Mouse (Mus musculus) cerebral cortex, adult 2 months (tissue): ENCODE data around the gene Zc3h10.

ENCODE experiments used
- WGBS: fragments of 180-500 bp; shearing (Covaris S2); methylation state at CpG from one replicate; pipeline ENCODE4 v1.1.7; 2018; 5-methylcytosine and 5-hydroxymethylcytosine counted together

The Zc3h10 gene

DNA sequence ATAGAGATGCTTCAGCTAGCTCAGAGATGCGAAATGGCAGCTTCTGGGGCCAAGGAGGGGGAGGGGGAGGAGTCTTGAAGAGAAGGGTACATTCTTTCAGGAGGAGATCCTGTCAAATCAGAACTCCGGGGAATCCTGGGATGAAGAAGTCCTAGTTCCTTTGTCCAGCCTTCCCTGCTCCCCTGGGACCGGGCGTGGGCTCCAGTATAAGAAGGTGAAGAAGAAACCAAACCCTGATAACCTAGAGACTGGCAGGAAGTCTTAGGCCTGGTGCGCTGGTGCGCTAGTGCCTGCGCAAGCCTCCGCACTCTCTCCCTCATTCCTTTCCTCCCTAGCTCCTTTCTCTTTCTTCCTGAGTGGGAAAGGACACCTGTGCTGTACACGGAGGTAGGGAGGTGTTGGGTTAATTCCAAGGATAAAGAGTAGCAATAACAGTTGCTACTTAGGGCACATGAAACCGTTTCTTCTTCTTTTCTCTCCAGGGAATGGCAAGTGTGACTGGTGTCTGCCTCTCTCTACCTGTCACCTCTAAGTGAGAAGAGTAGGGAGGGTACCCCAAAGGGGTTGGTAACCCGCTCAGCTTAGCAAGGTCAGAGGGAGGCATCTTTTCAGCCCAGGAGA is 23.4 kb downstream of the Zc3h10 start:
- whole genome bisulfite sequencing: 61% methylated on average over 11 of the region's 11 CpGs

DNA sequence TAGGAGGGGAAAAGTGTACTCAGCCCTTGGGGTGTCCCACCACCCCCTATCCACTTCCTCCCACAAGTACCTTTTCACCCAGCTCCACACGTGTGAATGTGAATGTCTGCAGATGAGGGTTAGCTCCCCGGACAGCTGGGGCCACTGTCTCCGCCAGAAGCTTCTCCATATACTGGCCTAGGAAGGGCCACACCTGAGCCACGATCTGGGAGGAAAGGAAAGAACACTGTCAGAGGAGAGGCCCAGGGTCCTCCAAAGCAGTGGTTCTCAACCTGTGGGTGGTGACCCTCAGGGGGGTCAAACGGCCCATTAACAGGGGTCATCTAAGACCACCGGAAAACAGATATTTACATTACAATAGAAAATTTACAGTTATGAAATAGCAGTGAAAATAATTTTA is 25.2 kb downstream of the Zc3h10 start:
- 90% methylated on average over 6 of the region's 6 CpGs for WGBS

DNA sequence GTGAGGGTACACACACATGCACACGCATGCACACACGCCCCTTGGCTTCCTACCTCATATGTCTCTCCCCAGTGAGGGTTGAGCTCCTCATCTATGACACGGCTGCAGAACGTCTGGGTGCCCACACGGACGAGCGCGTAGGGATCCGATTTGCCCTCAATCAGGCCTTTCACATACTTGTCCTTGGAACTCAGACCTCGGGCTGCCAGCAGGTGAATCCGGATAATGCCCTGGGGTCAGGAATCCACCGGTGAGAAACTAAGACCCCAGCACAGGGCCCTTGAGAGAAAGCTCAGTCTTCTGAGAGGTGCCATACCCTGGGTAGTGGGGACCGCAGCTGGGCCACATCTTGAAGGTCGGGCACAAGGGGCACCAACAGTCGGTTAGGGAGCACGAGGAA is 27.0 kb downstream of the Zc3h10 start:
- WGBS: 93% methylated on average over 16 of the region's 16 CpGs

DNA sequence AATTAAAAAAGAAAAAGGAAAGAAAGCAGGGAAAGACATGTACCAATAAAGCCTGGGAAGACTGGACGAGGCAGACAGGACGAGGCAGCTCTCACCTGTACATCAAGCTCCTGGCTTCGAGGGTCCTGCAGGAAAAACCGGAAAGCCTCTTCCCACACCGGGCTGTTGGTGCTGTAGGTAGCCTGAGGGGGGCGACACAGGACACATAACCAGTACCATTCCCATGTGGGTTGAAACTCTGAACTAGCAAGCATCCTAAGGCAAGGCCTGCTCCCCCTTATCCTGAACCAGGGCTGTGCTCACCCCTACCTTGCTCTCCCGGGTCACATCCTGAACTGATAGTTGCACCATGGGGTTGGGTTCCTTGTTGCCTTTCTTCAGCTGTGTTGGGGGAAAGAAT is 28.7 kb downstream of the Zc3h10 start:
- 83% methylated on average over 7 of the region's 7 CpGs for WGBS

DNA sequence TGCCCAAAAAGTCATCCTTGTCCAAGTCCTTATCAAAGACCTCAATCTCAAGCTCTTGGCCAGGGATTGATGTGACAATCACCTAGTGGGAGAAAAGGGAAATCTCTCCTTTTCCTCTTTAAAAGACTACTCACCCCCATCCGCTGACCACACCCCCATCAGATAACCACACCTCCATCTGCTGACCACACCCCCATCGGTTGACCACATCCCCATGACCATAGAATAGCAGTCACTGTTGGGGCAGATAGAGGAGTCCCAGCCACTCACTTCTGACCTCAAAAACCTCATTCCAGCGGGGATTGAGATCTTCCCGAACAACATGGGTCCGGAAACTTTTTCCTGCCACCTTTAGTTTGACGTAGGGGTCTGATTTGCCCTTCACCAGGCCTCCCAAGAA is 30.9 kb downstream of the Zc3h10 start:
- 55% methylated on average over 6 of the region's 6 CpGs for WGBS

DNA sequence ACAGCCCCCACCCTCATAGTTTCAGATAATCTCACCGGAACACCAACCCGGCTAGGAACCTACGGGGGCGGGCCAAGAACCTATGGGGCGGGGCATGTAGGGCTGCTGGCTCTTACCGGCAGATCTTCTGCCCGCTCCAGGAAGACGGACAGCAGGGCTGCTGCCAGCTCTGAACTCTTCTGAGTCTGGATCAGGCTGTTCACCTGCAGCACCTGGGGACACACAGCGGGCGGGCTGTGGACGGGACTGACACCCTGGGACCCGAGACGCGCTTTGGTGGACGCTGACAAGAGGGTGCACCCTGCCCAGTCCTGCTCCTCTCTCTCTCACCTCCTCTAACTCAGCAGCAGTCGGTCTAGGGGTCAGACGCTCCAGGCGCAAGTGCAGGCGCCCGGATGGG is 31.5 kb downstream of the Zc3h10 start:
- WGBS: 59% methylated on average over 20 of the region's 20 CpGs

DNA sequence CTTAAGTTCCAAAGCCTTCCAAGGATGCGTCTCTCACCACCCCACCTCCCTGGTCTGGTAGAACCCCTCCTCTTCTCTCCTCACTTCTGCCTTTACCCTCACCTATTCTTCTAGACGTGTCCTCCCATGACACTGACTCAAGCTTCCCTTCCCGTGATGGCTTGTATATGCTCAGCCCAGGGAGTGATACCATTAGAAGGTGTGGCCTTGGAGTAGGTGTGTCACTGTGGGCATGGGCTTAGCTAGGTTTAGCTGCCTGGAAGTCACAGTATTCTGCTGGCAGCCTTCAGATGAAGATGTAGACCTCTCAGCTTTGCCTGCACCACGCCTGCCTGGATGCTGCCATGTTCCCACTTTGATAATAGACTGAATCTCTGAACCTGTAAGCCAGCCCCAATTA is 32.5 kb downstream of the Zc3h10 start:
- WGBS: 91% methylated on average over 4 of the region's 4 CpGs

DNA sequence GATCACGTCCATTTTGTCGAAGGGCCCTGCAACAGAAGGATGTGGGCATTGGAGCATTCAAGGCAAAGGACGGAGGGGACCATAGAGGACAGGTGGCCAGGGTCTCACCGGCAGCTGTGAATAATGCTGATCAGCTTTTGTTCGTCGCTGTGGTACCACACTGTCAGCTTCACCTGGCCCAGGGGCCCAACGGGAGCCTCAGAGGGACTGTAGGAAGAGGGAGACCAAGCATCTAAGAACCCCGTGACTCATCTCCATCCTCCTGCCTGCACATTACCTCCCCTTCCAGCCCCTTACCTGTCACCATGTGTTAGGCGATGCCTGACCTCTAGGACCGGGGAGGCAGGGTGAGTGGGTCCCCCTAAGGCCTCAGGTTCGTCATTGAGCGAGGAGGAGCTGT is 35.8 kb downstream of the Zc3h10 start:
- 89% methylated on average over 12 of the region's 12 CpGs for WGBS

DNA sequence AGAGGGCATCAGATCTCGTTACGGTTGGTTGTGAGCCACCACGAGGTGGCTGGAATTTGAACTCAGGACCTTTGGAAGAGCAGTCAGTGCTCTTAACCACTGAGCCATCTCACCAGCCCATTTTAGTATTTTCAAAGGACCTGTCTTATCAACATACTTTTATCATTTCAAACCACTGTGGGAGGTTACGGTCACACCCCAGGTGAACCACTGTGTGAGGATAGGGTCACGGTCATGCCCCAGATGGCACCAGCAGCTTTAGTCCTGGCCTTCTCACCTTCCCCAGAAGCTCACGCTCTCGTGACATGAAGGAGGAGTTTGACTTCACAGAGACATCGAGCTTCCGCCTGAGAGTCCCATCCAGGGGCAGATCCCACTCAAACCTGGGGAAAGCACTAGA is 36.4 kb downstream of the Zc3h10 start:
- 89% methylated on average over 9 of the region's 9 CpGs for WGBS

DNA sequence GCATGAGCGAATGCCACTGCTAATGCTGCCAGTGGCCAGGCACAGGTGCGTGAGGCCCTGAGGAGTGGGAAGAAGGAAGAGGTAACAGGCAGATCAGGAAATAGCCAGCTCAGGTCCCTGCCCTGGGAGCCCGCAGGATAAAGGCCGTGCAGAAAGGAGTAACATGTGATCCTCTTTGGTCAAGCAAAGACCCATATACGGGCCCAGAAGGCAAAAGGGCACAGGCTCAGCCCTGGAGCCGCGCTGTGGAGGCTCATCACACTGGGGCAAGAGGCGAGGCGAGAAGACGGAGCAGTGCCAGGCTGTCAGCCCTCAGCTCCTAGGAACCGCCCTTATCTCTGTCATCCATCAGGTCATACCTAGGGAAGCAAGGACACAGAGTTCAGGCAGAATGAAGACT is 37.3 kb downstream of the Zc3h10 start:
- 97% methylated on average over 11 of the region's 11 CpGs for WGBS

DNA sequence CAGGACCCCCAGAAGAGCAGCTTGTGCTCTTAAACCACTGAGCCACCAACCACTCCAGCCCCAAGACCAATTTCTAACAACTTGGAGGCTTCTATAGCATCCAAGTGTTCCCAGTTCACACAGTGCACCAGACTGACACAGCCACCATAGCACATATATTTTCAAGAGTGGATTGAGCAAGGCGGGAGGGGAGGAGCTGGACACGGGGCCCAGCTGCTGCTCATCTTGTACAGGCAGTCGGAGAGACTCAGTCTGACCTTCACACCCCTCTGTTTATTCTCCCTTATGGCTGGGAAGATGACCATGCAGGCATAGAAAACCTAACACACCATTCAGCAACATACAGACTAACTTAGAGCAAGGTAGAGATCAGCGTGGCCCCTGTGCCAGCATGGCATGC is 37.7 kb downstream of the Zc3h10 start:
- WGBS: 86% methylated on average over 4 of the region's 4 CpGs

DNA sequence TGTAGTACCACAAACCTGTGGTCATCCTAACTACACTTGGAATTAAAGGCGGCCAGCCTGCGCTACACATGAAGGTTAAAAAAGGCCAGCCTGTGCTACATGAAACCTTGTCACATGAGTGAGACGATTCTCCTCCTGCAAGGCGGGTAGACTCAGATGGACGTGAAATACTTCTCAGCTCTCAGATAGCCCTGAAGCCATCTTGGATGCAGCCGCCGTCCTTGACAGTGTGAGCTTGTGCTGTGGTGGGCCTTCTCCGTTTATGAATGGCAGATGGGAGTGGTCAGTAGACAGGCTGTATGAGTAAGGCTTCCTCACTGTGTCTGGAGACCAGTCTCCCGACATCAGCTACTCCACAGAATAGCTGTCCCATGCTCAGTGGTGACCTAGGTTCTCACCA is 38.4 kb downstream of the Zc3h10 start:
- 88% methylated on average over 9 of the region's 9 CpGs for WGBS

DNA sequence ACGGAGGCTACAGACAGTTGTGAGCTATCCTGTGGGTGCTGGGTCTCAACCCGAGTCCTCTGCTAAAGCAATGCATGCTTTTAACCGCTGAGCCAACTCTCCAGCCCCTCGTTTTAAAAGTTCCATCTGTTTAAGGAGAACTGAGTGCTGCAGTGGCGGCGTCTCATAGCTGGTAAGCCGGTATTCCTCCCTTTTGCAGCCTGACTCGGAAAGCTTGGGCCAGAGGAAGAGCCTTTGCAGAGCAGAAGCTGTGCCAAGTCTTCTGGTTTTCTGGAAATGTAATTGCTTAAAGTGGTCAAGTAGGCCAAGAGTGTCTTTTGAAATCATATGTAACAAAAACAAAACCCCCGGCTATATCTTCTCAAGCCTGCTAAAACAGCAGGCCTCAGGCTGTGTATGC is 39.3 kb downstream of the Zc3h10 start:
- 62% methylated on average over 9 of the region's 9 CpGs for WGBS

DNA sequence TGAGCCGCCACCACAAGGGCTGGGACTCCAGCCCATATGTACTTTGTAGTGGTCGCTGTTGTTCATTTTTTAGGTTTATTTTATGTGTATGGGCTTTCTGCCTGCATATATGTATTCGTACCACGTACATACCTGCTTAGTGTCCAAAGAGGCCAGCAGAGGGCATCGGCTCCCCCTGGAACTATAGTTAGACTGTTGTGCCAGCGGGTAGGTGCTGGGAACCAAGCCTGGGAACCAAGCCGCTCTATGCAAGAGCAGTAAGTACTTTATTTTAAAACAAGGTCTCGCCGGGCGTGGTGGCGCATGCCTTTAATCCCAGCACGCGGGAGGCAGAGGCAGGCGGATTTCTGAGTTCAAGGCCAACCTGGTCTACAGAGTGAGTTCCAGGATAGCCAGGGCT is 41.6 kb downstream of the Zc3h10 start:
- WGBS: 96% methylated on average over 14 of the region's 14 CpGs

DNA sequence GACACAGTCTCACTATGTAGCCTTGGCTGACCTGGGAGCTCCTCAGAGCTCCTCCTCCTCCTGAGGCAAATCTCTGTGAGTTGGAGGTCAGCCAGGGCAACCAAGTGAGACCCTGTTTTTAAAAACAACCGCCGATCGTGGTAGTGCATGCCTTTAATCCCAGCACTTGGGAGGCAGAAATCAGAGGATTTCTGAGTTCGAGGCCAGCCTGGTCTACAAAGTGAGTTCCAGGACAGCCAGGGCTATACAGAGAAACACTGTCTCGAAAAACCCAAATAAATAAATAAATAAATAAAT is 42.3 kb downstream of the Zc3h10 start:
- WGBS: 80% methylated on average over 5 of the region's 5 CpGs

DNA sequence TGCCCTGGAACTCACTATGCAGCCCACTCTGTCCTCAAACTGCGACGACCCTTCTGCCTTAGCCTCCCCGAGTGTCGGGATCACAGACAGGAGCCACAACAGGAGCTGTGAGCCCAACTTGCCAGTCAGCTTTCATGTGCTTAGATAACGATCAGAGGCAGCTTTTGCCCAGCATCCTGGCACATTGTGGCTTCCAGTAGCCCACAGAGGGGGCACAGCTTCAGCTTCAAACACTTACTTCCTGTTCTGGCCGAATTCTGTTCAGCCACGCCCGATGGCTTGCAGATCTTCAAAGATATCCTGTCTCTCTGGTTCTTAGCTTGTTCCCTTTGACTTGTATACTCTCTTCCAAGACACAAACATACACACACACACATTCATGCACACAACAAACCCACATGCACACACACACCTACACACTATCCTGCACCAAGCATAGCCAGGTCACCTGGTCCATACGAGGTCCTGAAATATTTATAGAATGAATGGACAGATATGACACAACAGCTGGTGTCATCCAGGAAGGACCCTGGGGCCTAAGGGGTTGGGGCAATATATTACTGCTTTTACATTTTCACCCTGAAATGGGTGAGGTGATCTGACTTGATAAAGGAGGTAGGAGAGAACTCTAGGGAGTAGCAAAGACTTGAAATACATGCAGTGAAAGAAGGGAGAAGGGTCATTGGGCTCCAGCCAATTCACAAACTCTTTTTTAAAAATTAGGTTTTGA is 42.8 kb downstream of the Zc3h10 start:
- 56% methylated on average over 9 of the region's 9 CpGs for WGBS

DNA sequence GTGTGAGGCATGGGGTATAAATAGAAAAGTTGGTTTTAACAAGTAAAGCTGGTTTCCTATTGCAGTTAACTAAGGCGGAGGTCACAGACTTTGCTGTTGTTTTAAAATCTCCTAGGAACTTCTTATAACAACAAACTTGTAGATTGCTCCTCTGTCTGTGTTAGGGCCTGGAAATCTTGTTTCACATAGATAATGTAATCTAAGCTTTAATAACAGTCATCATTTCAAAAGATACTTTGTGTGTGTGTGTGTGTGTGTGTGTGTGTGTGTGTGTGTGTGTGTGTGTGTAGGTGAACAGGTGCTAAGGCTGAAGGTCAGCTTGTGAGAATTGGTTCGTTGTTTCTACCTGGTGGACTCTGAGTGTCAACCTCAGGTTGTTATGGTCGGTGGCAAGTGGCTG is 43.6 kb downstream of the Zc3h10 start:
- 68% methylated on average over 3 of the region's 3 CpGs for WGBS

DNA sequence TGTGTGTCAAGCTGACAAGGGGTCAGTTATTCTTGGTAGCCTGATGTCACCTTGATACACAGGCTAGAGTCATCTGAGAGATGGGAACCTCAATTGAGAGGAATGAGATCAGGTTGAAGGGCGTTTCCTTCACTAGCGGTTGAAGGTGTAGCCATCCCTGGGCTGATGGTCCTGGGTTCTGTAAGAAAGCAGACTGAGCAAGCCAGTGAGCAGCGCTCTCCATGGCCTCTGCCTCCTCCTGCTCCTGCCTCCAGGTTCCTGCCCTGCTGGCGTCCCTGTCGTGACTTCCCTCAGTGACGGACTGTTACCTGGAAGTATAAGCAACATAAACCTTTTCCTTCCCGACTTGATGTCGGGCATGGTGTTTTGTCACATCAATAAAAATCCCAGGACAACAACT is 44.0 kb downstream of the Zc3h10 start:
- 70% methylated on average over 8 of the region's 8 CpGs for WGBS

DNA sequence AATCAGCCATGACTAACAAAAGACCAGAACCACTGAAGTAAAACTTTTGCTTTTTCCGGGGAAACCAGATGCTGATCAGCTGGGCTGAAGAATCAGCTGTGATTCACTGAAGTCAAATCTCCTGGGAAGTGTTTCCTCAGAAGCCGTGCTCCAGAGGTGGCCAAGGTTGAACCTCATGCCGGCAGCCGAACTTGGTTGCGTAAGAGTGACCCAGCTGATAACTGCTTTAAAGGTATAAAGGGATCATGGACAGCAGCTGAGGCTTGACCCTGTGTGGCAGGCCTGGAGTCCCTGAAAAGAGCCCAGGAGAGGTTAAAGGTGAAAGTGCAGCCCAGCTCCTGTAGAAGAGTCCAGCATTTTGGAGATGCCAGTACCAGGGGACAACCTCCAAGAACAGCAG is 45.2 kb downstream of the Zc3h10 start:
- 89% methylated on average over 5 of the region's 5 CpGs for WGBS

DNA sequence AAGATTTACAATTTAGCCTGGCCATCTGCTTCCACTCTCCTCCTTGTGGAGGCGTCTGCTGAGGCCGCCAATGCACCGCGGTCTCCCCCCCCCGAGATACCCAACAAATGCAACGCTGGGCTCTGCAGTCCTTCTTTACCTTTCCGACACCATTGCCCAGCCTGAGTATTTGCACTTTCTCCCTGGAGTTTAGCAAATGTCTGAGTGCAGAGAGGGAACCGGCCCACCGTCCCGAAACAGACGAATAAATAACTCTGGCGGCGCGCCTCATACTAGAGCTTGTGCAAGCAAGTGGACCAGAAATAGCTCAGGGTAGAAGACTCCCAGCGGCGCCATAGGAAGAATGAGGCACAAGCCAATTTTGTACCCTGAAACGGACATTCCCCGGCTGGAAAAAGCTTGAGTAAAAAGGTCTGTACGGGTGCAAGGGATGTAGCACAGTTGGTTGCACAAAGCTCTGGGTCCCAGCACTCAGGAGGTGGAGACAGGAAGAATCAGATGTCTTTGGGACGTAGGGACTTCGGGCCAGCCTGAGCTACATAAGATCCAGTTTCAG is 48.4 kb downstream of the Zc3h10 start:
- WGBS: under 1% methylated on average over 21 of the region's 21 CpGs

DNA sequence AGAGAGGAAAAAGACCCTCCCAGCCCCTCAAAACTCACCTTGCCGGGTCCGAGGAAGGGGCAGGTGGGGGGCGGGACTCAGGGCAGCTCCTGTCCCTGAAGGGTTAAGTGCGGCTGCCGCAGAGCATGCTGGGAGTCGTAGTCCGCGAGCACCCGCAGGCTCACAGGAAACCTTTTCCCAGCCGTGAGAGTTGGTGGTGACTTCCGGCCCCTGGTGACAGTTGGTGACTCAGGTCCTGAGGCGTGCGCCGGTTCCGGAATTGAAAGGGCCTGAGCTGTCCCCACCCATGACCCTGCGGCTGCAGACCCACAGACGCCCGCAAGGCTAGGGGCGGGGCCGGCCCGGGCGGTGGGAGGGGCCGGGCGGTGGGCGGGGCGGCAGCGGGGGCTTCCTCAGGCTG is 49.0 kb downstream of the Zc3h10 start, which contains the start of gene Myl6b:
Myl6b (minus strand) TSS at position 96 of the 400 bp plus-strand sequence.
- WGBS: 0% methylated on average over 27 of the region's 27 CpGs

DNA sequence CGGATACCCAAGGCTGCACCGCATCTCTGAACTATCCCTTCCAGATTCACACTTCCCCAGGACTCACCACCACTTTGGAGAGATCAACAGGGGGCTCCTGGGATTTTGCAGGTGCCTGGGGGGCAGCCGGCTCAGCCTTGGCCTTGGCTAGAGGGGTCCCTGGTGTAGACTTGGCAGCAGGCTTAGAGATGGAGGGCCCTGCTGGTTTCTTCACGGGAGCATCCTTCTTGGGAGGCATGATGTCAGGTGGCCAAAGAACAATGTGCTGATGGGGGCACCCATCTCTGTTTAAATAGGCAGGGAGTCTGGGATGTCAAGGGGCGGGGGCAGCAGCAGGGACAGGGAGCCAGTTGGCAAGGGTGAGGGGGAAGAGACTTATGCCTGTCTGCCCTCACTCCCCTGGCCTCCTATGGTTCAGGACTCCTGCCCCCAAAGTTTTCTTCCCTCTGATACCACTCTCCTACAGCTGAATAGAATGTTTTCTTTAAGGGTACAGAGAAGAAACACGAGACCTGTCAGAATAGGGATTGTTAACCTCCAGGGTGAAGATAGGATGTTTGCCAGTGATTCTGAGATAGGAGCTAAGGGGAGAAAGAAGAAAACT is 50.3 kb downstream of the Zc3h10 start:
- 51% methylated on average over 6 of the region's 6 CpGs for WGBS

DNA sequence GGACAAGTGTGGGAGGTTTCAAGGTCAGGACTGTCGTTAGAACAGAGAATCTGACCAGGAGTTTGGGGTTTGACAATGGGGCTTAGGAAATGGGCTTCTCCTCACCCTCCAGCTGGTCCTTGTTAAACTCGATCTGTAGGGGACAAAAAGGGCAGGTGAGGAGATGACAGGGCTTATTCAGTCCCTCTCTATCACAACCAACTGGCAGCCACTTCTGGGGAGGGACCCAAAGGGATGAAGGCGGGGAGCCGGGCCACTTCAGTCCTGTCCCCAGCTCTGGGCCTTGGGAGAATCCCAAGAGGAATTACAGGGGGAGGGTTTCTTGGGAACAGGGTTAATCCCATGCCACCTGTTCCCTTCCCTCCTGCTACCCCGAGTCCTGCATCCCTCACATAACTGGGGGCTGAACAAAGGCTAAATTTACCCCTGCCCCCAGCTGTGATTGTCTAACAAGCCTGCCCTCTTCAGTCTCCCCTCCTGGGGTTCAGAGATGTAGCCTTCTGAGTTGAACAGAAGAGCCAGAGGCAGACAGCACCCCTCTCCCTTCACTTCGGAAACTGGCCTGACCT is 51.0 kb downstream of the Zc3h10 start:
- 47% methylated on average over 6 of the region's 6 CpGs for WGBS
